Mouse (Mus musculus) heart, embryonic 14.5 days (tissue): ENCODE measurements around the gene D630045J12Rik. TPM values are rescaled to one million over a fixed set of nuclear protein-coding genes. Genes with fewer than 3 reads are reported as not detected.

Source experiments
- ATAC-seq: fragments of 200-750 bp; cut with Nextera tagmentation; 2 replicates; pipeline ENCODE4 v1.8.0; 2017; ENCODE audit warnings: low read depth, moderate TSS enrichment; ENCODE audit not compliant: insufficient number of reproducible peaks, insufficient read depth, low FRiP score
- H3K27ac ChIP-seq, 2 experiments: fragments of 200-500 bp in 1 of 2; fragments of 300-500 bp in 1 of 2; sonication (generic) in 1 of 2; replicated peaks in 1 of 2; 2 replicates each; pipeline ENCODE4 v1.5.1; 2012 to 2014; ENCODE audit warnings: low read depth in 2 of 2, low read length in 2 of 2, control low read depth in 1 of 2, mild to moderate bottlenecking in 1 of 2, mixed read lengths in 1 of 2; ENCODE audit not compliant: control insufficient read depth in 1 of 2, insufficient read depth in 1 of 2
- H3K27me3 ChIP-seq: fragments of 300-500 bp; sonication (generic); 2 replicates; pipeline ENCODE4 v1.6.1; 2014; ENCODE audit warnings: mild to moderate bottlenecking, low read length, control low read depth; ENCODE audit not compliant: control insufficient read depth, insufficient read depth
- H3K36me3 ChIP-seq: fragments of 300-500 bp; sonication (generic); 2 replicates; pipeline ENCODE4 v1.6.1; 2014; ENCODE audit warnings: mild to moderate bottlenecking, control low read depth, low read length, mixed read lengths; ENCODE audit not compliant: control insufficient read depth, insufficient read depth
- H3K4me1 ChIP-seq, 2 experiments: fragments of 200-500 bp in 1 of 2; fragments of 300-500 bp in 1 of 2; sonication (generic) in 1 of 2; 2 replicates each; pipeline ENCODE4 v1.6.1; 2012 to 2014; ENCODE audit warnings: low read length in 2 of 2, control low read depth in 1 of 2, mixed read lengths in 1 of 2; ENCODE audit not compliant: control insufficient read depth in 2 of 2, insufficient read depth in 2 of 2
- H3K4me2 ChIP-seq: fragments of 300-500 bp; sonication (generic); 2 replicates; pipeline ENCODE4 v1.6.1; 2014; ENCODE audit warnings: mild to moderate bottlenecking, low read length
- H3K4me3 ChIP-seq, 2 experiments: fragments of 200-500 bp in 1 of 2; fragments of 300-500 bp in 1 of 2; sonication (generic) in 1 of 2; 2 replicates each; pipeline ENCODE4 v1.5.1; 2012 to 2014; ENCODE audit warnings: low read length in 2 of 2, mild to moderate bottlenecking in 2 of 2, control low read depth in 1 of 2, low read depth in 1 of 2, moderate library complexity in 1 of 2; ENCODE audit not compliant: control insufficient read depth in 1 of 2, insufficient read depth in 1 of 2
- H3K9ac ChIP-seq: fragments of 300-500 bp; sonication (generic); 2 replicates; pipeline ENCODE4 v1.6.1; 2014; ENCODE audit warnings: mild to moderate bottlenecking, low read length
- H3K9me3 ChIP-seq: fragments of 300-500 bp; sonication (generic); 2 replicates; pipeline ENCODE4 v1.6.1; 2016; ENCODE audit warnings: low read length, control low read depth; ENCODE audit not compliant: control insufficient read depth
- WGBS: fragments of 180-500 bp; shearing (Covaris S2); extraction: QIAGEN DNeasy Blood & Tissue Kit; methylation state at CpG from one replicate; pipeline ENCODE4 v1.1.7; 2014; 5-methylcytosine and 5-hydroxymethylcytosine counted together
- polyA plus RNA-seq: library from polyadenylated mRNA; unstranded; fragments of >200 nt; fragmentation: Nextera tagmentation; extraction: Ambion mirVana; gene quantifications from 2 replicates; pipeline ENCODE4 v1.2.1, GENCODE M21; 2014

The D630045J12Rik gene
- polyA plus RNA-seq, 1 experiment from 2014 or later, result 1.9 TPM

DNA sequence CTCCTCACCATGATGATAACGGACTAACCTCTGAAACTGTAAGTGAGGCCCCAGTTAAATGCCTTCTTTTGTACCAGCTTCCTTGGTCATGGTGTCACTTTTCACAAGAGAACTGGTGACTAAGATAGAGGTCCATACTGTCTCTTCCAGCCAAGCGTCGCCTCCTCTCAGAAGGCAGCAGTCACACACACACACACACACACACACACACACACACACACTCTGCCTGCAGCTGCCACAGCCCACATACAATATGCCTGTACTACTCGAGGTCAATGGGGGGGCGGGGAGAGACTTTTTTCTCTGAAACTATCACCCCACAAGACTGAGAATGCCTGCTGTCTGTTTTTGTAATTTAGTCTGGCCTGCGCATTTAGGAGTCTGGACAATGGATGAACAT lies 89.1 kb downstream of the D630045J12Rik start:
- no peak overlapping the region for H3K27ac ChIP-seq
- no peak overlapping the region for H3K4me3 ChIP-seq
- ATAC-seq, result no peak
- H3K27me3 ChIP-seq, result no peaks in the 10 kb centered on the region
- H3K4me2 ChIP-seq, result no peak overlapping the region
- H3K9me3 ChIP-seq, result no peaks in the 10 kb centered on the region
- WGBS, result 86% methylated on average over 6 of the region's 6 CpGs
- H3K9ac ChIP-seq, result no peak overlapping the region
- 0 out of 2 replicates have a peak, but pooled peaks cover 2% of the 10 kb centered on the region for H3K36me3 ChIP-seq
- H3K4me1 ChIP-seq, result no peaks in the 10 kb centered on the region

DNA sequence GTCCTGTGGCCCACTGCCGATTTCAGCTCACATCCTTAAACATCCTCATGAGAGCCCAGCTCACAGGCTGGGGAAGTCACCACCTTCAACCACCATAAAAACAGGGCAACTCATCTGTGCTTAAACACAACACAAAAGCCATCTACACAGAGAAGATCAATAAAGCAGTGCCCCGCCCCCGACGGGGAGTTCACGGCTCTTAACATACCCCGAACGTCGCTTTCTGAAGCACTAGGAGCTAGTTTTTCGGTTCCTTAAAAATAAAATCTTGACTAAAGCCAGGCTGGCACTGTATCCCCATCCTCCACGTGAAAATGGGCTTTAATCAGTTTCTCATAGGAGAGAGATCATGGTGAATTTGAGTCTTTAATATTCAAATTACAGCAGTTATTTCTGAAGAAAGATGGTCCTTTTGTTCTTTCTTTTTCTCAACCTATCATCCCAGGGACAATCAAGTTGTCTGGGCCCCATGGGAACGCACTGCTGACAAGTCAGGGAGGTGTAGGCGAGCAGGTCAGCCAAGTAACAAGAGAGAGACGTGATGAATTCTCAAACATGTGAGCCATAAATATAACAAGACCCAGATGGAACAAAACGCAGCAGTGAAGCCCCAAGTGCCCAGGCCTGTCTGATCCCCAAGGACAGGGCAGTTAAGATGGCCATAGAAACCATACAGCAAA lies 90.8 kb downstream of the D630045J12Rik start:
- Histone ChIP-seq H3K4me2 (no peak overlapping the region), H3K36me3 (no peaks in the 10 kb centered on the region)
- WGBS, result 73% methylated on average over 14 of the region's 14 CpGs

DNA sequence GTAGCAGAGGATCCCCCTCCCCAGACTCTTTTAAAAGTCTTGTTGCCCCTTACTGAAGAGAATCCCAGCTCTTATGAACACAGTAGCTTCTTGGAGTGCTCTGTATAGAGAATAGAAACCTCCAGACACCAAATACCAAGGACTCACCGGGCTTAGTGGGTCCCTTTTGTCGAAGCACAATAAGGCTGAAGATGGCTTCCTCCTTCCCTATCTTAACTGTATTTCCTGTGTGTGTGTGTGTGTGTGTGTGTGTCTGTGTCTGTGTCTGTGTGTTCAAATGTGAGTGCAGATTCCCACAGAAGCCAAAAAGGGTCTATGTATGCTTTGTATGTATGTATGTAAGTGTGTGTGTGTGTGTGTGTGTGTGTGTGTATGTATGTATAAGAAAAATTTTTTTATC lies 93.3 kb downstream of the D630045J12Rik start:
- 47% methylated on average over 2 of the region's 2 CpGs for WGBS
- ATAC-seq, result no peak

More for the DNA sequence above, 90.8 kb downstream of the D630045J12Rik start:
- ATAC-seq, result no peak
- Histone ChIP-seq H3K9me3 (no peaks in the 10 kb centered on the region), H3K27me3 (no peaks in the 10 kb centered on the region), H3K4me1 (no peaks in the 10 kb centered on the region), H3K4me3 (no peak overlapping the region), H3K9ac (no peak overlapping the region), H3K27ac (no peak overlapping the region)

DNA sequence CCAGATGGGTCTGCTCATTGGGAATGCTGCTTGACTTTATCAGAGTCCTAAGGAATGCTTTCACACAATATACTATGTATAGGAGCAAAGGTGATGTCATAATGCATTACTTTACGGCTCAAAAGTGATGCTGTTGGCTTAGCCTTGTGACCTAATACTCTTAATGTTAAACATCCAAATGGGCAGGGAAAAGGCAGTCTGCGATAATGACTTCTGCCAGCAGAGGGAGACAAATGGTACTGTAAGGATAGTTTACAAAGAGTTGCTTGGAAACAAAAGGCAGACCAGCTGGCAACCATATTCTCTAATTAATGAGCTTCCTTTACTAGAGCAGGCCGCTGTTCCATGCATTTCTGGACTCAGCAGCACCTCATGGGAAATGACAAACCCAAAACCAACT lies 93.7 kb downstream of the D630045J12Rik start:
- no peaks in the 10 kb centered on the region for H3K36me3 ChIP-seq
- ATAC-seq, result no peak
- H3K4me3 ChIP-seq, result no peak overlapping the region
- H3K27ac ChIP-seq, result no peak overlapping the region
- H3K9me3 ChIP-seq, result no peaks in the 10 kb centered on the region
- no peaks in the 10 kb centered on the region for H3K27me3 ChIP-seq
- H3K9ac ChIP-seq, result no peak overlapping the region
- no peaks in the 10 kb centered on the region for H3K4me1 ChIP-seq
- 15% methylated on average over 3 of the region's 3 CpGs for WGBS
- H3K4me2 ChIP-seq, result no peak overlapping the region

More for the DNA sequence above, 93.3 kb downstream of the D630045J12Rik start:
- no peak overlapping the region; a peak in 1 of 4 replicates for H3K27ac ChIP-seq
- H3K4me1 ChIP-seq, result no peaks in the 10 kb centered on the region
- no peak overlapping the region for H3K9ac ChIP-seq
- no peak overlapping the region for H3K4me2 ChIP-seq
- no peak overlapping the region for H3K4me3 ChIP-seq
- no peaks in the 10 kb centered on the region for H3K27me3 ChIP-seq
- H3K9me3 ChIP-seq, result no peaks in the 10 kb centered on the region
- H3K36me3 ChIP-seq, result no peaks in the 10 kb centered on the region

DNA sequence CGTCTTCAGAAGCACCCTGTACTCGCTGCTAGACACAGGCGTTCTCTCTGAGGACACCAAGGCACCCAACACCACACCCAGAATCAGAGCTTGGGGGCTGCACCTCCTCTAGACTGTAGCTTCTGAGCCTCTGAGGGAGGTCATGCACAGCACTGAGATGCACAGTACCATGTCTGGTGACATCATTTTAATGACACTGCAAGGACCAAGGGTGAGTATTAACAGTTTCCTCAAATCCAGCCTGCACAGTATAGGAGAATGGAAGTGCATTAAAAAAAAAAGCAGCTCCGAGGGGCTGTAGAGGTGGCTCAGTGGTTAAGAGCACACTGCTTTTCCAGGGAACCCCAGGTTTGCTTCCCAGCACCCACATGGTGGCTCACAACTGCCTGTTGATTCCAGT lies 94.2 kb downstream of the D630045J12Rik start:
- H3K9me3 ChIP-seq, result no peaks in the 10 kb centered on the region
- no peaks in the 10 kb centered on the region for H3K27me3 ChIP-seq
- no peak overlapping the region for H3K9ac ChIP-seq
- 84% methylated on average over 4 of the region's 4 CpGs for whole genome bisulfite sequencing
- no peak for ATAC-seq
- H3K4me3 ChIP-seq, result no peak overlapping the region
- no peaks in the 10 kb centered on the region for H3K4me1 ChIP-seq
- no peak overlapping the region for H3K4me2 ChIP-seq
- H3K27ac ChIP-seq, result no peak overlapping the region
- H3K36me3 ChIP-seq, result no peaks in the 10 kb centered on the region

DNA sequence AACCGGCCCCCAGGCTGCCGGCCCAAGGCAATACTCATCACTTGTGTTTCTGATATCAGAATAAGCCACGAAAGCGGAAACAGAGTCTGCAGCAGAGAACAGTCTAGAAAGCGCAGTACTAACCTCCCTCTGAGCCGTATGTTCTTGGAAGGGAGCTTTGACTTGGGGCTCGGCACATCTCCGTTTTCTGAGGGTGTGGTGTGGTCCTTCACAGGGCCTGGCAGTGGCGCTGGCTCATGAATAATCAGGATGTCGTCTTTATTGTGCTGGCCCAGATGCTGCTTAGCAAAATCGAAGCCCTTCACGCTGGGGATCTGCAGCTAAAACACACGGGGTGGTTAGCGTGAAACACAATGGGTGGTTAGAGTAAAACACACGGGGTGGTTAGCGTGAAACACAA lies 95.9 kb downstream of the D630045J12Rik start:
- H3K27ac ChIP-seq, result no peak overlapping the region
- 88% methylated on average over 16 of the region's 16 CpGs for WGBS

DNA sequence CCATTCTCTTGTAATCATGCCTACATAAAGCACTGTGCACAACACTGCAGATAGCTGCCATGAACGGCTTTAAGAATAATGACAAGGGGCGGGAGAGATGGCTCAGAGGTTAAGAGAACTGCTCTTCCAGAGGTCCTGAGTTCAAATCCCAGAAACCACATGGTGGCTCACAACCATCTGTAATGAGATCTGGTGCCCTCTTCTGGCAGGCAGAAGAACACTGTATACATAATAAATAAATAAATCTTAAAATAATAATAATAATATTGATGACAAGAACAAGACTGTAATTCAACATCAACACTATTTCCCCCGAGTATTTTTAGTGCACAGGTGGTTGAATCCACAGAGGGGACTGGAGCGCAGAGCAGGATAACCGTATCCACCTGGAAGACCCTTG lies 97.6 kb downstream of the D630045J12Rik start:
- Histone ChIP-seq H3K4me2 (no peak overlapping the region), H3K9me3 (no peaks in the 10 kb centered on the region), H3K9ac (no peak overlapping the region), H3K4me1 (peaks cover 8% of the 10 kb centered on the region in 2 experiments), H3K36me3 (no peaks in the 10 kb centered on the region), H3K27ac (no peak overlapping the region), H3K27me3 (no peaks in the 10 kb centered on the region), H3K4me3 (no peak overlapping the region)
- WGBS, result 87% methylated on average over 5 of the region's 5 CpGs
- ATAC-seq, result no peak

More for the DNA sequence above, 95.9 kb downstream of the D630045J12Rik start:
- Histone ChIP-seq H3K4me1 (no peaks in the 10 kb centered on the region), H3K4me3 (no peak overlapping the region), H3K9ac (no peak overlapping the region), H3K4me2 (no peak overlapping the region), H3K9me3 (no peaks in the 10 kb centered on the region), H3K27me3 (no peaks in the 10 kb centered on the region), H3K36me3 (no peaks in the 10 kb centered on the region)
- ATAC-seq, result no peak

DNA sequence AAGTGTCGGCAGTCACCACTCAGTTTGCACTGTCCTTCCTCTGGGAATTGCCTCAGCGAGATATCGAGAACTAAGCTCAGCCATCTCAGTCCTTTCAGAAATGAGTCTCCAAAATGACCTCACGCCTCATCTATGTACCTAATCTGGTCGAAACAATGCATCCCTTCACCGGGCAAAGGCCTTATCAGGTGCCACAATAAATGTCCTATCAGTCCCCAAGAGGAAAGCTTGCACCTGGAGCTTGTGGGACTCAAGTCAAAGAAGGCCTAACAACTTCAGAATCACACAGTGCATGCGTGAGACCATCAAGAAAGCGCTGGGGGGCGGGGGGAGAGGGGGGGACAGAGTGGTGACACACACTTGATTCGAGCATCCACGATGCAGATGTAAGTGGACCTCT lies 101.5 kb downstream of the D630045J12Rik start:
- ATAC-seq, result no peak
- peaks cover 14% of the 10 kb centered on the region; the same call in 1 of the 2 replicates for H3K36me3 ChIP-seq
- no peak overlapping the region for H3K9ac ChIP-seq
- H3K4me2 ChIP-seq, result no peak overlapping the region
- 35% methylated on average over 11 of the region's 11 CpGs for WGBS
- H3K4me1 ChIP-seq, result peaks cover 8 to 10% of the 10 kb centered on the region in 2 experiments
- no peaks in the 10 kb centered on the region for H3K9me3 ChIP-seq
- 0 out of 4 replicates have a peak overlapping the region, but pooled peaks of 1 of the 2 experiments have one; percentile 22 for H3K27ac ChIP-seq
- H3K27me3 ChIP-seq, result no peaks in the 10 kb centered on the region
- H3K4me3 ChIP-seq, result no peak overlapping the region
